Mouse (Mus musculus) C2C12 (cell line): Measurements from ENCODE around the gene Llgl2.

Source experiments
- CEBPB ChIP-seq: IDR thresholded peaks from one replicate; pipeline ENCODE4 v1.6.1; 2011; ENCODE audit warnings: low read depth, mild to moderate bottlenecking, control low read depth, moderate library complexity
- CTCF ChIP-seq: IDR thresholded peaks from one replicate; pipeline ENCODE4 v1.5.1; 2011; ENCODE audit not compliant: control insufficient read depth, insufficient read depth, insufficient read length
- MAX ChIP-seq: IDR thresholded peaks from one replicate; pipeline ENCODE4 v1.6.1; 2011; ENCODE audit warnings: mild to moderate bottlenecking, control low read depth
- MYOD1 ChIP-seq: IDR thresholded peaks from one replicate; pipeline ENCODE4 v1.6.1; 2011; ENCODE audit warnings: low read depth; ENCODE audit not compliant: control insufficient read depth, insufficient read length
- MYOG ChIP-seq: IDR thresholded peaks from one replicate; pipeline ENCODE4 v1.6.1; 2011; ENCODE audit not compliant: control insufficient read depth, insufficient read length; ENCODE audit errors: extremely low read depth

DNA sequence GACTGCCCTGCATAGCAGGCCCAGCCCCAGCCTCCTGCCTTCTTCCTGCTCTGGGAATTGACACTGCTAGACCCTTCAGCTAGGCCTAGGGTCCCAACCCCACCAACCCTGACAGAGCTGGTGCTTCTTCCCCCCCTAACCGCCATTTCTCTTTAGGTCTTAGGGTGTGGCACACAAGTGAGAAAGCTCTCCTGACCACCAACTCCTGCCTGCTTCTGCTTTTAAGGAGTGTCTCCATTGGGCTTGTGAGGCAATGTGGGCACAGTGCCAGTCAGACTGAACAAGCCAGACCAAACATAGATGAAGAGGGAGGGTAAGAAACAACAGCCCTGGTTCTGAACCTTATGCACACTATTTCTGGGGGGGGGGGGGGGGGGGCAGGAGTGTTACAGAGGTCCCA, 79.0 kb downstream of the Llgl2 start:
- TF ChIP-seq CTCF (no peak), CEBPB (no peak), MAX (no peak), MYOG (no peak), MYOD1 (no peak)
